Mouse (Mus musculus) G1E-ER4 (cell line): ENCODE data around the gene Gde1. TPM values are rescaled to one million over a fixed set of nuclear protein-coding genes. Genes with fewer than 3 reads are reported as not detected.

Source experiments
- GATA1 ChIP-seq: IDR thresholded peaks from one replicate; pipeline ENCODE4 v1.8.0; 2012; ENCODE audit warnings: low read length, inconsistent platforms
- polyA plus RNA-seq: library from polyadenylated mRNA; stranded (reverse); fragments of >175 nt; gene quantifications from 2 replicates; pipeline ENCODE4 v1.2.3, GENCODE M21; 2012

The Gde1 gene
- polyA plus RNA-seq, 1 experiment, result 35.9 TPM

DNA sequence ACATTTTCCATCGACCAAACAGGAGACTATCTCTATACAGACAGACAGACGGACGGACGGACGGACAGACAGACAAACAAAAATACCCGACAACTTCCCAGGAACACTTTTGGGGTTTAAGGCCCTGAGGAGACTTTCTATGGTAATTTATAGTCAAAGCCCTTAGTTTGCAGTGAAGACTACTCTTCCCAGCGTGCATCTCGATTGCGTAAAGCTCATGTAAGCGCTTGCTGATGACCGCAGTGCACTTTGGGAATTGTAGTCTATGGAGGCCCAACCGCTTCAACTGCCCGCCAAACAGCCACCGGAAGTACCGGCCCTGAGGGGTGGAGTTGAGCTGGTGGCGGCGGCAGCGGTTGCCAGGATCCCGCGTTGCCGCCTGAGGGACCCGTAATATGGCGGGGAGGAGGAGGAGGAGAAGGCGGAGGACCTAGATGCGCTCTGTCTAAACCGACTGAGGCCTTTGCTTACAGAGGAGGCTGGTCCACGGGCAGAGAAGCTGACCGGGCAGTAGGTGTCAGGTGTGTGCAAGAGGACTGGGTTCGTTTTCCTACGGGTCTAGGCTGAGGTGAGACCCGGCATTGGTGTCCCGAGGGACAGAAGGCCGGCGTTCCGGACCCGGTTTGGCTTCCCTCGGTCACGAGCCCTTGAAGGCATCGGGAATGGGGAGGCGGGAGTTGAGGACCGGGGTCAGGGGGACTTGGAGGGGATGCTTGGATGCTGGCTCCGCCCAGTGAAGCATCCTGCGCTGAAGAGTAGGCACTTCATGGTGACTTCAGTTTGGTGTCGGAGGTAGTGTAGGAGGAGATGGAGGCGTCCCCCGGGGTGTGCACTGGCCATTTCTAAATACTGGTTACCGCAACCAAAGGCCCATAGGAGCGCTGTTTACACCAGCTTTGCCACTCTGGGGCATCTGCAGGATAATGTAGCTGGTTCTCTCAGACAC lies 6.9 kb upstream of the Gde1 start, which contains the start of gene Ccp110:
Gene Ccp110, plus strand, starts transcription at position 325 of the 946 bp plus-strand sequence.
- TF ChIP-seq GATA1, result no peak

DNA sequence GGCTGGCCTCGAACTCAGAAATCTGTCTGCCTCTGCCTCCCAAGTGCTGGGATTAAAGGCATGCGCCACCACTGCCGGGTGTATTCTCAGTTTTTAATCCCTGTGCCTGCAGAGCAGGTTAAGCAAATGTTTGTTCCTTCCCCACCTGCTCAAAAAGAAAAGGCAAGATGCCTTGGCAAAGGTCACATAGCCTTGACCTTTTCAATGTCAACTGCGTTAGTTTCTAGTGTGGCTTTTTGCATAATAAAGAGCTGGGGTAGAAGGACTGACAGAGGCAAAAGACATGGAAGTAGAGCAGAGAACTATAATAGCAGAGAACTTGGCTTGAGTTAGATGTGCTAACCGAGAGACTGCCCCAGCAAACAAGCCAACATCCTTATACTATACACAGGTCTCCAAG lies 5.2 kb upstream of the Gde1 start:
- no peak for TF ChIP-seq GATA1

- no peak for TF ChIP-seq GATA1
These were observed 2.4 kb upstream of the Gde1 start for GRCm38 (mm10) chr7:118708002-118708401.

DNA sequence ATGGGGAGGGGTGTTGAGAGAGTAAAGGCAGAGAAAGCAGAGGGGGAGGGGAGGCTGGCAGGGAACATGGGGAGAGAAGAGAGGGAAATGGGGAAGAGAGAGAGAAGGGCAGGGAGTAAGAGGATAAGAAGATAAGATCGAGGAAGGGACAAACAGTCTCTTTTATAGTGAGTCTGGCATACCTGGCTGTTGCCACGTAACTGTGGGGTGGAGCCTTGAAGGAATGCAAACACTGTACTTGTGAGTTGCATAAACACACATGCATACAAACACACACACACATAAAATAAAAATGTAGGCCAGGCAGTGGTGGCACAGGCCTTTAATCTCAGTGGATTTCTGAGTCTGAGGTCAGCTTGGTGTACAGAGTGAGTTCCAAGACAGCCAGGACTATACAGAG lies 1.6 kb upstream of the Gde1 start:
- TF ChIP-seq GATA1, result no peak

DNA sequence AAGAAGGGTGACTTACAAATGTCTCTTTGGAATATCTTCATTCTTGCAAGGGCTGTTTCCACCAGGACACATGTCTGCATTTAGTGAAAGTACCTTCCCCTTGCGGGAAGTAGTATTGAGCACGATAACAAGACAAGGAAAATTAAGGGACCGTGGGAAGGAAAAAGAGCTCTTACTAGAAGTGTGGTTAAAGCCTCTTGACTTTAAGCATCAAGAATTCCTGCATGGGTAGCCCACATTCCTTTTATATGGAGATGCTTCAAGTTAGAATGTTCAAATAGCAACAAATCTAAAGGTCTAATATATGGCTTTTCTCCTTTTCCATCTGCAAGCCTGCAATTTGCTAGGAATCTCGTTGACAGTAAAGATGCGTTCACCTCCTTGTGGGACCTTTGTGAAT lies 910 bp upstream of the Gde1 start:
- no peak for TF ChIP-seq GATA1

- TF ChIP-seq GATA1, result no peak
These were observed 473 bp upstream of the Gde1 start for GRCm38 (mm10) chr7:118706051-118706450.

- no peak for TF ChIP-seq GATA1
These were observed 1.4 kb downstream of the Gde1 start for GRCm38 (mm10) chr7:118704001-118704850.

DNA sequence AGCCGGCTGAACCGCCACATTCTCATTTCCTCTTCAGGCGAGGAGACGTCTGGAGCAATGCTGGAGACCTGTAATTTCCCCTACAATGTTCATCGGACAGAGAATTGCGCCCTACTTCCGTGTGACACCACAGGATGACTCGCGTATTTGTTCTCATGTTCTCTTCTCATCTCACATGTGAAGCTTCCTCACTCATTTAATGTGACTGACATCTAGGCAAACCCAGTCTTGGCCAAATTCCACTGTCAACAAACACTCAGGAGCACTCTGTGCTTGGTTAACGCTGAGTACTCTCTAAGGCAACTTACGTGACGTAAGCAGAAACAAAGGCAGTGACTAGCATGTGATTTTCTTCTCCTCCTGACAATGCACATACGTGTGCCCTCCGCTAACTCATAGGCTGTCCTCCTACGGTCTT lies 2.4 kb downstream of the Gde1 start:
- no peak for TF ChIP-seq GATA1

DNA sequence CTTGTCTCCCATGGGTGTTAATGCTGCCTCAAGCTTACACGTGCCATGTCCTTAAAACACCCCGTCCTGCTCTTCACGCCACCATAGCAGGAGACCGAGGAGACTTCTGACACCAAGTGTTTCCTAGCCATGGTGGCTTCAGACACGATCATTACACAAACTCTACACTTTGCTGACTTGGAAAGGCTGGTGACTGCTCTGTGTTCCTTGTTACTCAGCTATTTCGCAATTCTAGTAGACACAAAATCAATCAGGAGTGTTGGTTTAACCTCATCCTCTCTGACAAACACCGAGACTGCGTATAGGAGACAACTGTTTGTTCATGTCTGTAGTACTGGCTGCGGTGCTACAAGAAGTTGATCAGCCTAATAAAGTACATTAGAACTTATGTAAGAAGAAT lies 6.7 kb downstream of the Gde1 start:
- no peak for TF ChIP-seq GATA1

DNA sequence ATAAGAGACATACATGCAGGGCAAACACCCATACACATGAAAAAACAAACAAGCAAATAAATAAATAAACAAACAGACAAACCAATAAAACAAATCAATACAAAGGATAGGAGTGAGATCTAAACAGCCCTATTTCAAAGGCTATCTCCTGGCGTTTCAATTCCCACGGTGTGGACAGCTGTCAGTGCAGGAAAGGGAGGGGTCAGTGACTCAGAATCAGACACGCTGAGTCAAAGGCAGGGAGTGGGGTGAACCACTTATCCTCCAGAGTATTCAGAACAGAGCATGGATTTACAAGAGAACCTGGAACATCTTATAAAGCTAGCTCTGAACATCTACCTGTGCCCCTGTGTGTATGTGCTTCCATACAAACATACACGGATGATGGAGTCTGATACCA lies 8.4 kb downstream of the Gde1 start:
- TF ChIP-seq GATA1, result no peak

DNA sequence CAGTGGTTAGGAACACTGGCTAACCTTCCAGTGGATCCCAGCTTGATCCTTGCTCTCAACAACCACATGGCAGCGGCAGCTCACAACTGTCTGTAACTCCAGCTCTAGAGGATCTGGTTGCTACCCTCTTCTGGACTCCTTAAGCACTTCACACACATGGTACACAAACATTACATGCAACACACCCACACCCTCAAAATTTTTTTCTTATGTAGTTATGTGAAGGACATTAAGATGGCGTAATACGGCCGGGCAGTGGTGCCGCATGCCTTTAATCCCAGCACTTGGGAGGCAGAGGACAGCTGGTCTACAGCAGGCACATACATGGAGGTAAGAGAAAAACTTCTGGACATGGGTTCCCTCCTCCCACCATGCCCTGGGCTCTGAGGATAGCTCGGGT lies 9.4 kb downstream of the Gde1 start:
- TF ChIP-seq GATA1, result no peak

DNA sequence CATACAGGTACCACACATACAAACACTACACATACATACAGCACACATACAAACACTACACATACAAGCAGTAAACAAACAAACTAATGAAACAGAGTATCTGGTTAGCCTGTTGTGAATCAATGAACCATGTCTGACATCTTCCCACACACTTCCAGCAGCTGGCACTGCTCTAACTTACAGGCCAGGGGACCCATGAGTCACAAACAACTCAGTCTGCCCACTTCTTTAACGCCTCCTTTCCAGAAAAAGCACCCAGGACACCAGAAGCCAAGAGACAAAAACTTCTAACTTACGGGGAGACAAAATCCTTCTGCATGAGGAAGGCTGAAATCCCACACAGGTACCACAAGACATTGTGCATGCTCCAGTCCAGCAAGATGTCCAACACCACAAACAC lies 14.3 kb downstream of the Gde1 start:
- TF ChIP-seq GATA1, result no peak

DNA sequence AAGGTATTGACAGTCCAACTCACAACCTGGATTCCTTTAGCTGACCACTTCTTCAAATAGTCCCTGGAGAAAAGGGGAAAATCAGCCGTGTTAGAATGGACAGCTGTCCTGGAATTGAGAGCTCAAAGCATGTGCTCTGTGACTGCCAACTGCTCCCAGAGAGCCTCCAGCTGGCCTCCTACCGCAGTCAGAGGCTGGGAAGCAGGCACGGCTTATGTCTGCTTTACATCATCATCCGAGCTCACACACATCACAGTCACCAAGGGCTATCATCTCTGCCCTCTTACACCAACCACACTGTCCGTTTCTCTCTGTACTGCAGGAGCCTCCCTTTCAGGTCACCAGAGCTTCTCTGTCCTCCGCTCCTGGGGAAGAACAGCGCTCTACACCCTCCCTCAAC lies 16.5 kb downstream of the Gde1 start:
- TF ChIP-seq GATA1, result no peak

GRCm38 (mm10) chr7:118688199-118688598 lies 17.4 kb downstream of the Gde1 start:
- TF ChIP-seq GATA1, result no peak

GRCm38 (mm10) chr7:118676826-118677225 lies 28.8 kb downstream of the Gde1 start:
- TF ChIP-seq GATA1, result no peak

- no peak for TF ChIP-seq GATA1
These were observed 35.4 kb downstream of the Gde1 start for GRCm38 (mm10) chr7:118670142-118670541.
